Mouse (Mus musculus) small intestine, adult 2 months (tissue): ENCODE data around the gene Arntl2. TPM values are rescaled to one million over a fixed set of nuclear protein-coding genes. Genes with fewer than 3 reads are reported as not detected.

ENCODE experiments used
- H3K27ac ChIP-seq: fragments of 200-500 bp; 2 replicates; pipeline ENCODE4 v1.5.1; 2012; ENCODE audit warnings: low read depth, low read length, control low read depth, inconsistent platforms; ENCODE audit not compliant: insufficient read depth
- H3K27me3 ChIP-seq: fragments of 200-500 bp; 2 replicates; pipeline ENCODE4 v1.6.1; 2012; ENCODE audit warnings: mild to moderate bottlenecking, moderate library complexity, low read length, inconsistent platforms; ENCODE audit not compliant: control insufficient read depth, insufficient read depth
- H3K36me3 ChIP-seq: fragments of 200-500 bp; 2 replicates; pipeline ENCODE4 v1.6.1; 2012; ENCODE audit warnings: mild to moderate bottlenecking, low read length, control low read depth, inconsistent platforms; ENCODE audit not compliant: control insufficient read depth, insufficient read depth
- H3K4me1 ChIP-seq: fragments of 200-500 bp; 2 replicates; pipeline ENCODE4 v1.6.1; 2012; ENCODE audit warnings: low read length, inconsistent platforms, mixed read lengths; ENCODE audit not compliant: control insufficient read depth, insufficient read depth, insufficient read length
- H3K4me3 ChIP-seq: fragments of 200-500 bp; 2 replicates; pipeline ENCODE4 v1.5.1; 2012; ENCODE audit warnings: low read depth, mild to moderate bottlenecking, control low read depth, inconsistent platforms, low read length, moderate library complexity
- CTCF ChIP-seq: fragments of 200-500 bp; IDR thresholded peaks from 2 replicates; pipeline ENCODE4 v1.5.1; 2012; ENCODE audit warnings: low read depth, mild to moderate bottlenecking, control low read depth, inconsistent platforms, low read length, moderate library complexity, mixed read lengths; ENCODE audit not compliant: insufficient replicate concordance, insufficient read length; ENCODE audit errors: extremely low read depth
- POLR2A ChIP-seq: fragments of 200-500 bp; IDR thresholded peaks from 2 replicates; pipeline ENCODE4 v1.6.1; 2012; ENCODE audit warnings: low read depth, mild to moderate bottlenecking, control low read depth, inconsistent platforms, low read length, moderate library complexity
- WGBS: fragments of 180-500 bp; shearing (Covaris S2); methylation state at CpG from one replicate; pipeline ENCODE4 v1.1.7; 2018; 5-methylcytosine and 5-hydroxymethylcytosine counted together
- polyA plus RNA-seq: library from polyadenylated mRNA; depleted of rRNA; stranded (reverse); fragments of >200 nt; gene quantifications from 2 replicates; pipeline ENCODE4 v1.2.3, GENCODE M21; 2012

Gene Arntl2
- polyA plus RNA-seq, 1 experiment: 0.65 TPM

- H3K27ac ChIP-seq: no peak overlapping the region
- 84% methylated on average over 4 of the region's 4 CpGs for WGBS
Observed at GRCm38 (mm10) chr6:146871975-146872374, 76.1 kb downstream of the Arntl2 start.

DNA sequence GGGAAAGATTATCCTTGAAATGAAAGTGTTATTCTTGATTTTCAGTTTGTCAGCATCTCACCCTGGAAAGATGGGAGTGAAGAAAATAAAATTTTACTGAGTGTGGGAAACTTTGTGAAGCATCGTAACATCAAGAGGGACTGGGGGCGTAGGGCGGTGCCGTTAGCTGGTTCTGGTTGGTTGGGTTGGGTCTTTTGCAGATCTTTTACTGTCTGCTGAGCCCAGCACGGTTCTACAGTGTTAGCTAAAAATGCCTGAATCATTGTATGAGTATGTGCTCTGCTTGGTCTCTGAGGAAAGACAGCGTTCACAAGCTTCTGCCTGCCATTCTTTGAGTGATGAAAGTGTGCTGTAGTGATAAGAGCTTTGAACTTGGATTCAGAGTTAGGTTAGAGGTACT, 78.6 kb downstream of the Arntl2 start:
- H3K4me1 ChIP-seq: no peaks in the 10 kb centered on the region
- TF ChIP-seq POLR2A: no peak
- 80% methylated on average over 6 of the region's 6 CpGs for WGBS
- H3K27me3 ChIP-seq: no peaks in the 10 kb centered on the region
- no peak overlapping the region for H3K4me3 ChIP-seq
- no peak overlapping the region for H3K27ac ChIP-seq
- no peaks in the 10 kb centered on the region for H3K36me3 ChIP-seq

More at GRCm38 (mm10) chr6:146871975-146872374, 76.1 kb downstream of the Arntl2 start:
- Histone ChIP-seq H3K36me3 (no peaks in the 10 kb centered on the region), H3K27me3 (no peaks in the 10 kb centered on the region), H3K4me3 (no peak overlapping the region), H3K4me1 (no peaks in the 10 kb centered on the region)
- TF ChIP-seq POLR2A (no peak), CTCF (no peak)

GRCm38 (mm10) chr6:146876820-146877219, 81.0 kb downstream of the Arntl2 start:
- Histone ChIP-seq H3K36me3 (no peaks in the 10 kb centered on the region), H3K4me3 (no peak overlapping the region), H3K27ac (no peak overlapping the region), H3K4me1 (no peaks in the 10 kb centered on the region), H3K27me3 (no peaks in the 10 kb centered on the region)
- WGBS: 94% methylated on average over 2 of the region's 2 CpGs
- no peak for TF ChIP-seq POLR2A
- TF ChIP-seq CTCF: no peak

DNA sequence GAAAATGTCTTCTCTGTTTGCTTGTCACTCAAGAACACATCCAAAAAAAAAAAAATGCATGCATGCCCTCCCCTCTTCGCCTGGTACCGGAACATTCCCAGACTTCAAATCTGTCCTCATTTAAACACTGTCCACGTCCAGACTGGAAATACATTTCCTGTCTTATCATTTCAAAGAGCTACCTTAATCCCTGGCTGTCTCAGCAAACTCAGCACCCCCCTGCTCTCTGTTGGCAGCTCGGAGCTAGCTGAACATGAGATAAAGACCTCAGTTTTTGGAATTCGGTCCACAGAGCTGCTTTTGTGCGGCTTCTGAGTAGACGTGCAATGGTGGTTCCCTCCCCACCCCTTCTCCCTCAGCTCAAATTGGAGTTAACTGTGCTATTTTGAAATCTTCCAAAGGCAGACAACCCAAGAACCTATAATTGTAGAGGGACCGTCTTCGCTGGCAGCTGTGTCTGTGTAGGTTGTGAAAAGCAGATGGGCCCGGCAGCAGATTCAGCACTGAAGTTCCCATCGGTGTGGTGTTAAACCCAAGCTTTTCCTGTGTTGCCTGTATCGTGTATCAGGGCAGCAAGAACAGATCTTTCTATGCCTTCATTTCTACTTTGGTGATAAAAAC, 81.7 kb downstream of the Arntl2 start:
- Histone ChIP-seq H3K27ac (no peak overlapping the region), H3K27me3 (no peaks in the 10 kb centered on the region), H3K4me3 (no peak overlapping the region), H3K4me1 (no peaks in the 10 kb centered on the region), H3K36me3 (no peaks in the 10 kb centered on the region)
- TF ChIP-seq CTCF (no peak), POLR2A (no peak)
- 93% methylated on average over 12 of the region's 12 CpGs for WGBS

- H3K27ac ChIP-seq: no peak overlapping the region
- no peak for TF ChIP-seq CTCF
- TF ChIP-seq POLR2A: no peak
- no peaks in the 10 kb centered on the region for H3K36me3 ChIP-seq
- WGBS: 65% methylated on average over 10 of the region's 10 CpGs
- no peak overlapping the region for H3K4me3 ChIP-seq
- H3K4me1 ChIP-seq: no peaks in the 10 kb centered on the region
- H3K27me3 ChIP-seq: no peaks in the 10 kb centered on the region
Observed at GRCm38 (mm10) chr6:146878926-146879325, 83.1 kb downstream of the Arntl2 start.

GRCm38 (mm10) chr6:146879856-146880255, 84.0 kb downstream of the Arntl2 start:
- Histone ChIP-seq H3K4me1 (no peaks in the 10 kb centered on the region), H3K27me3 (no peaks in the 10 kb centered on the region), H3K4me3 (no peak overlapping the region), H3K27ac (no peak overlapping the region), H3K36me3 (no peaks in the 10 kb centered on the region)
- 95% methylated on average over 9 of the region's 9 CpGs for WGBS
- no peak for TF ChIP-seq CTCF
- no peak for TF ChIP-seq POLR2A

DNA sequence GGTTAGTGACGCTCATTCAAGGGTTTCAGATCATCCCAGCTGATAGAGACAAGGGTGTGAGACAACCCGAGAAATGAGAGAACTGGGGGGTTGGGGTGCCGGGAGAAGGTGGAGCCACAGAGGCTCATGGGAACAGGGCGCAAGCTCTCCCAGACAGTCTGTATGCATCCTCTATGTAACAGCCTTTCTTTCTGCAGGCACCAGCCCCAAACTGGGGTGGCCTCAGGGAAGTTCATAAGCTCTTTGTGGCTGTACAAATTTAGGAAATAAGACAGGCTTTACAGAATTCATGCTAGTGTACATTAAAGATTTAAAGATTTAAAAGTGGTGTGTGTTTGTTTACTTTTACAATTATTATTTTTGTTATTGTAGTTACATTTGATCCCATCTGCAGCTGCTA, 84.4 kb downstream of the Arntl2 start:
- Histone ChIP-seq H3K36me3 (no peaks in the 10 kb centered on the region), H3K27me3 (no peaks in the 10 kb centered on the region), H3K4me1 (no peaks in the 10 kb centered on the region), H3K4me3 (no peak overlapping the region), H3K27ac (no peak overlapping the region)
- 86% methylated on average over 4 of the region's 4 CpGs for WGBS
- TF ChIP-seq POLR2A (no peak), CTCF (no peak)
